ENCODE assay signal across 8 mouse cellular contexts in genomic region chr8:11633414-11633813, GRCm38 (mm10). TPM values are rescaled to one million over a fixed set of nuclear protein-coding genes. Genes with fewer than 3 reads are reported as not detected.
DNase-seq lines count a peak whose midpoint lies in the region; ATAC-seq and TF ChIP-seq lines count a peak whose summit lies in the region.

No protein-coding gene starts in this region.

- TF ChIP-seq CTCF in thymus, adult 2 months (IDR thresholded peaks at IDR 0.05; ENCODE audit: borderline replicate concordance, control insufficient read depth, extremely low read depth, insufficient read depth, low read length, poor library complexity), result no peak

- no peaks in the 10 kb centered on the region for H3K9me3 ChIP-seq in forebrain, embryonic 14.5 days (replicated peaks; ENCODE audit: control insufficient read depth, low read length)
- H3K9me3 ChIP-seq in midbrain, embryonic 12.5 days, result no peaks in the 10 kb centered on the region

- peaks cover 21% of the 10 kb centered on the region for H3K4me1 ChIP-seq in forebrain, embryonic 14.5 days (ENCODE audit: control insufficient read depth, insufficient read depth, low read length)
- H3K4me1 ChIP-seq in midbrain, embryonic 12.5 days, result peaks cover 31% of the 10 kb centered on the region
- H3K4me1 ChIP-seq in thymus, adult 2 months (replicated peaks; ENCODE audit: control insufficient read depth, insufficient read depth, low read length), result peaks cover 16% of the 10 kb centered on the region; the same call in 1 of the 2 replicates

- peak overlapping the region; percentile 93 for H3K4me2 ChIP-seq in forebrain, embryonic 14.5 days (ENCODE audit: low read length)
- peak overlapping the region; percentile 93 for H3K4me2 ChIP-seq in midbrain, embryonic 12.5 days (replicated peaks)

- peak overlapping the region; percentile 96 for H3K9ac ChIP-seq in forebrain, embryonic 14.5 days (ENCODE audit: low read length)
- H3K9ac ChIP-seq in midbrain, embryonic 12.5 days (replicated peaks), result peak overlapping the region; percentile 8

- no peak overlapping the region for H3K27ac ChIP-seq in forebrain, embryonic 14.5 days (ENCODE audit: low read depth, low read length)
- H3K27ac ChIP-seq in midbrain, embryonic 12.5 days (replicated peaks), result no peak overlapping the region
- no peak overlapping the region for H3K27ac ChIP-seq in thymus, adult 2 months (ENCODE audit: control insufficient read depth, insufficient read depth, low read length)

- peaks cover 39% of the 10 kb centered on the region for H3K36me3 ChIP-seq in forebrain, embryonic 14.5 days (ENCODE audit: control insufficient read depth, insufficient read depth, low read length)
- H3K36me3 ChIP-seq in midbrain, embryonic 12.5 days, result peaks cover 39% of the 10 kb centered on the region
- H3K36me3 ChIP-seq in thymus, adult 2 months (ENCODE audit: control insufficient read depth, insufficient read depth, low read length), result peaks cover 22% of the 10 kb centered on the region

- ATAC-seq in forebrain, embryonic 14.5 days, result no peak
- no peak for ATAC-seq in midbrain, embryonic 12.5 days (ENCODE audit: low FRiP score, low read depth)

- no peak for TF ChIP-seq POLR2A in thymus, adult 2 months (IDR thresholded peaks at IDR 0.05; ENCODE audit: control insufficient read depth, extremely low read depth, insufficient read depth, low read length, poor library complexity)

- WGBS in forebrain, embryonic 14.5 days, result 55% methylated on average over 7 of the region's 7 CpGs
- WGBS in midbrain, embryonic 12.5 days, result 78% methylated on average over 7 of the region's 7 CpGs
- WGBS in thymus, adult 2 months, result 81% methylated on average over 7 of the region's 7 CpGs

- peak; percentile 62 for DNase-seq in urinary bladder, postnatal 14 days (ENCODE audit: low spot score)
- no peak for DNase-seq in urinary bladder, postnatal 25 days (ENCODE audit: low spot score)
- DNase-seq in forebrain, embryonic 14.5 days (ENCODE audit: low spot score), result no peak
- peak; percentile 56 for DNase-seq in kidney, adult 11 months
- DNase-seq in gastrocnemius, adult 18-20 months (ENCODE audit: low spot score), result no peak
- no peak for DNase-seq in thymus, adult 2 months
- no peak for DNase-seq in lung, postnatal 14 days

- no peaks in the 10 kb centered on the region for H3K27me3 ChIP-seq in forebrain, embryonic 14.5 days (replicated peaks; ENCODE audit: control insufficient read depth, insufficient read depth, low read length)
- H3K27me3 ChIP-seq in midbrain, embryonic 12.5 days, result no peaks in the 10 kb centered on the region
- no peaks in the 10 kb centered on the region for H3K27me3 ChIP-seq in thymus, adult 2 months (ENCODE audit: control insufficient read depth, insufficient read depth, low read length)

- peak overlapping the region; percentile 95 for H3K4me3 ChIP-seq in forebrain, embryonic 14.5 days (ENCODE audit: low read depth, low read length)
- peak overlapping the region; percentile 95 for H3K4me3 ChIP-seq in midbrain, embryonic 12.5 days
- H3K4me3 ChIP-seq in thymus, adult 2 months (ENCODE audit: control insufficient read depth, insufficient read depth, low read length), result no peak overlapping the region

RNA-seq across cellular contexts. Expression of gene Ankrd10, which starts 2.1 kb away (rescaled TPM):
- polyA plus RNA-seq in forebrain, embryonic 14.5 days (2014; fragmentation: Nextera tagmentation; extraction: Ambion mirVana), result 98.8 and 118 TPM in 2 replicates
- polyA plus RNA-seq in midbrain, embryonic 12.5 days (2016; fragmentation: Nextera tagmentation; extraction: Ambion mirVana), result 119 TPM in 2 replicates
- total RNA-seq in gastrocnemius, adult 18-20 months (2021), result 10 to 100 TPM; 11.1 to 11.9 TPM
- polyA plus RNA-seq in thymus, adult 2 months (2012; rRNA removed), result 211 and 214 TPM in 2 replicates

Comparison
In these comparisons a context has a peak if more than half of its experiments do, and no peak if none do; other contexts are left out.
1. DNase-seq: peak in urinary bladder, postnatal 14 days (single experiment) and kidney, adult 11 months (single experiment); none in urinary bladder, postnatal 25 days (single experiment), forebrain, embryonic 14.5 days (single experiment), gastrocnemius, adult 18-20 months (single experiment), thymus, adult 2 months (single experiment) and lung, postnatal 14 days (single experiment).